Mouse (Mus musculus): ENCODE measurements at regions not wholly inside any gene's neighbourhood (a gene's known extent, or its start where the extent isn't known, plus 50 kb on each side); places are given as distances from the start of the nearest gene placed in this dataset.

GRCm38 (mm10) chr12:9807406-9807805 is 237.5 kb downstream of the Osr1 start:
- H3K4me1 ChIP-seq (replicated peaks; ENCODE audit: control insufficient read depth, insufficient read depth, low read length): no peaks in the 10 kb centered on the region
- DNase-seq (ENCODE audit: low spot score) (no peak), ATAC-seq (ENCODE audit: low FRiP score) (no peak)
- H3K9ac ChIP-seq: no peak overlapping the region
- no peaks in the 10 kb centered on the region for H3K27me3 ChIP-seq (ENCODE audit: control insufficient read depth, insufficient read depth, low read length)
- no peaks in the 10 kb centered on the region for H3K36me3 ChIP-seq (replicated peaks; ENCODE audit: control insufficient read depth, insufficient read depth)
- no peak overlapping the region for H3K4me2 ChIP-seq (replicated peaks)
- 85% methylated on average over 1 of the region's 1 CpGs for WGBS
- H3K9me3 ChIP-seq (ENCODE audit: control insufficient read depth, low read length): no peaks in the 10 kb centered on the region
- no peak overlapping the region for H3K4me3 ChIP-seq (replicated peaks; ENCODE audit: low read length)
- H3K27ac ChIP-seq: no peak overlapping the region

DNA sequence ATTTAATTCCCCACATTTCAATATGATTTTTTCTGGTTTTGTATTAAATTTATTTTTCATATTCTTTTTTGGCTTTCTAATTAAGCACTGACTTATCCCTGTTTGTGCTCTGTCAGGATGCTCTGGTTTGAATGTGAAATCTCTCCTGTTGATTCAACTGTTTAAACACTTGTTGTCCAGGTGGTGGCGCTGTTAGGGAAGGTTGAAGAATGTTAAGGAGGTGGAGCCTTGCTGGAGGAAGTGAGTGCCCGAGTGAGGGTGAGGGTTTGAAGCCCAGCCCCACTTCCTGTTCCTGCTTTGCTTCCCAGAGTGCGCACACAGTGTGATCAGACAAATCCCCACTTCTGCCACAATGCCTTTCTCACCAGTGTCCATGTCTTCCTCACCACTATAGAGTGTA is 263.4 kb downstream of the Osr1 start:
- 59% methylated on average over 3 of the region's 3 CpGs for WGBS
- no peaks in the 10 kb centered on the region for H3K27me3 ChIP-seq (ENCODE audit: control insufficient read depth, insufficient read depth, low read length)
- no peak overlapping the region for H3K27ac ChIP-seq
- no peaks in the 10 kb centered on the region for H3K9me3 ChIP-seq (ENCODE audit: control insufficient read depth, low read length)
- DNase-seq (ENCODE audit: low spot score) (no peak), ATAC-seq (ENCODE audit: low FRiP score) (no peak)
- no peak overlapping the region for H3K9ac ChIP-seq
- no peak overlapping the region for H3K4me3 ChIP-seq (replicated peaks; ENCODE audit: low read length)
- no peaks in the 10 kb centered on the region for H3K4me1 ChIP-seq (replicated peaks; ENCODE audit: control insufficient read depth, insufficient read depth, low read length)
- no peak overlapping the region for H3K4me2 ChIP-seq (replicated peaks)
- H3K36me3 ChIP-seq (replicated peaks; ENCODE audit: control insufficient read depth, insufficient read depth): no peaks in the 10 kb centered on the region

DNA sequence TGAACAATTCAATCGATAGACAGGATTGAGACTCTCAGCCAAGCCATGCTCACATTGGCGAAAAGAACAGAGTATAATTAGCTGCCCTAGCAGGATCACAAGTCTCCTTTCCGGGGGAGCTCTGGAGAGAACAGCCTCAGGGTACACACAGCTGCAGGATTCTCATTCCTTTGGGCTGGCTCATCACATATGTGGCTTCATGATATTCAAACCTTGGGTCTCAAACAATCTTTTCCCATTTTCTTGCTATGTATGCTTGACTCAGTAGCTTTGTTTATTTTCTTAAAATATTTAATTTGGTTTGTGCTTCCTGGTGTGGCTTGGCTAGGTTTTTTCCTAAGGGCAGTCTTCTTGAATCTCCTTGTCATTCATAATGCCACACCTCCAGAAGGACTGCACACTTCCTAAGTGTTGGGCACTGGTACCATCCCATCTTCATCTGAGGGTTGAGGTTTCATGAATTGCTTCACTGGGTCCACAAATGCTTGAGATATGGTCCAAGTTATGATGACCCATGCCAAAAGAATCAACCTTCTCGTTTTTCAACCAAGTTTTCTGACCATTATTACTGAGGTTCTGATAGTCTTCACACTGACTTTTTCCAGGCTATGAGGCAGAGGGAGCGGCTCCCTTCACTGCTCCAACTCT is 269.4 kb downstream of the Osr1 start:
- Histone ChIP-seq H3K4me3 (replicated peaks; ENCODE audit: low read length) (no peak overlapping the region), H3K9me3 (ENCODE audit: control insufficient read depth, low read length) (no peaks in the 10 kb centered on the region), H3K36me3 (replicated peaks; ENCODE audit: control insufficient read depth, insufficient read depth) (no peaks in the 10 kb centered on the region), H3K9ac (no peak overlapping the region), H3K4me1 (replicated peaks; ENCODE audit: control insufficient read depth, insufficient read depth, low read length) (no peaks in the 10 kb centered on the region), H3K27ac (no peak overlapping the region), H3K27me3 (ENCODE audit: control insufficient read depth, insufficient read depth, low read length) (no peaks in the 10 kb centered on the region), H3K4me2 (replicated peaks) (no peak overlapping the region)
- ATAC-seq (ENCODE audit: low FRiP score) (no peak), DNase-seq (ENCODE audit: low spot score) (no peak)
- 82% methylated on average over 5 of the region's 5 CpGs for WGBS

DNA sequence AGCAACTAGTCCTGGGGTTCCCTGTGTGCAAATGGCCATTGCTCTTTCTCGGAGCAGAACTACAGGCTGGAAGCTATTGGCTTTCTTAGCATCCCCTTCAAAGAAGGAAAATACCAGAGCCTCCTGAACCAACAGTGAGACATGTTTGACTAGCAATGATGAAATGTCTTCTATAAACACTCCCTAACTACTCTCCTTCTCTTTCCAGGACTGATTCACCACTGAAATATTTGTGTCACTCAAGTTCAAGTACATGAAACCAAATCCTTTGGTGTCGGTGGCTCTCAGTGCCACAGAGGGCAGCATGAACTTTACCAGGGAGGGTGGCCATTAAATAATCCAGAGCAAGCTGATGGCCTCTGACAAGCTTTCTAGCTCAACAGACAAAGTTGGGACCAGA is 270.0 kb downstream of the Osr1 start:
- Histone ChIP-seq H3K27ac (no peak overlapping the region), H3K4me1 (replicated peaks; ENCODE audit: control insufficient read depth, insufficient read depth, low read length) (no peaks in the 10 kb centered on the region), H3K9me3 (ENCODE audit: control insufficient read depth, low read length) (no peaks in the 10 kb centered on the region), H3K4me2 (replicated peaks) (no peak overlapping the region), H3K27me3 (ENCODE audit: control insufficient read depth, insufficient read depth, low read length) (no peaks in the 10 kb centered on the region), H3K36me3 (replicated peaks; ENCODE audit: control insufficient read depth, insufficient read depth) (no peaks in the 10 kb centered on the region), H3K4me3 (replicated peaks; ENCODE audit: low read length) (no peak overlapping the region), H3K9ac (no peak overlapping the region)
- ATAC-seq (ENCODE audit: low FRiP score) (no peak), DNase-seq (ENCODE audit: low spot score) (no peak)
- 91% methylated on average over 2 of the region's 2 CpGs for WGBS

DNA sequence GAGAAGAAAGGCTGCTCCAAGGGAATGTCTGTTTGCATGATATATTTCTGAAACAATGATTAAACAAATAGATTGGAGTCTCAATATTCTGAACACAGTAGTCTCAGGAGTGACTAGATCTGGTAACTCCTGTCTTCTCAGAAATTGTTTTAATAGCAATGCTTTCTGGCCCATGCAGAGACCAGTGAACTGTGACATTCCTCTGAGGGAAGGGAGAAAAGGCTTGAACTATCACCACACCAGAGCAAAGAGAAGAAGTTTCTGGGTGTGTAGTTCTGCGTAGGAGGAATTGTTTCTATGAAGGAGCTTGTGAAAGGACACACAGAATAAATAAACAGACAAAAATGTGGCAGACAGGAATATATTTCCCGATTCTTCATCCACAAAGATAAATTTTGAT is 277.1 kb downstream of the Osr1 start:
- H3K4me2 ChIP-seq (replicated peaks): no peak overlapping the region
- no peaks in the 10 kb centered on the region for H3K27me3 ChIP-seq (ENCODE audit: control insufficient read depth, insufficient read depth, low read length)
- no peak overlapping the region for H3K4me3 ChIP-seq (replicated peaks; ENCODE audit: low read length)
- ATAC-seq (ENCODE audit: low FRiP score) (no peak), DNase-seq (ENCODE audit: low spot score) (no peak)
- no peaks in the 10 kb centered on the region for H3K36me3 ChIP-seq (replicated peaks; ENCODE audit: control insufficient read depth, insufficient read depth)
- H3K9ac ChIP-seq: no peak overlapping the region
- no peak overlapping the region for H3K27ac ChIP-seq
- H3K4me1 ChIP-seq (replicated peaks; ENCODE audit: control insufficient read depth, insufficient read depth, low read length): no peaks in the 10 kb centered on the region
- H3K9me3 ChIP-seq (ENCODE audit: control insufficient read depth, low read length): no peaks in the 10 kb centered on the region
- 73% methylated on average over 2 of the region's 2 CpGs for WGBS

DNA sequence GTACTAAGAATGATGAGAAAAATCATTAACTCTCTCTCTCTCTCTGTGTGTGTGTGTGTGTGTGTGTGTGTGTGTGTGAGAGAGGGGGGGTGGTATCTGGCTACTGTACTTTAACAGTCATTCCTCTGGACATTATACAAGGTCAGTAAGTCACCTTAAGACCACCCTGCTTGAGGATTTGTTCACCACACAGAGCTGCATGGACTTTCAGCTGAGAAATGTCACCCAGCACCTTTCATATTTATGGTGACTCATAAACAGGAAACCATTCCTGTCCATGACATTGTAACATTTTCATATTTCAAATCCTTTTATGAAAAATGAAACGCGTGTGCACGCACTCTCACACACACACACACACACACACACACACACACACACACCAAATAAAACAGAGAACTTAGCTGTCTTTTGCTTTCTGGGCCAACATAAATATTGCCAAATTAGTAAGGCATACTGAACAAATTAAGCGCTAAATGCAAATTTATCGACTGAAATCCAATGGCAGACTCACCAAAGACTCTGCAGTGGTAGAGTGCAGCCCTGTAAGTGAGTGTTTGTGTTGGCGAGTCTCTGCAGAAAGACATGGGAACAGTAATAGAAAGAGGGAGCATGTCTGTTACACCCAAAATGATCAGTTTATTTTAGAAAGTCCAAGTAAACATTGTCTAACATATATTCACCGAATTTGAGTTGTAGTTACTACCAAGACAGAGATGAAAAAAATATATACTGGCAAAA is 277.7 kb downstream of the Osr1 start:
- H3K4me2 ChIP-seq (replicated peaks): no peak overlapping the region
- H3K4me1 ChIP-seq (replicated peaks; ENCODE audit: control insufficient read depth, insufficient read depth, low read length): no peaks in the 10 kb centered on the region
- no peaks in the 10 kb centered on the region for H3K9me3 ChIP-seq (ENCODE audit: control insufficient read depth, low read length)
- H3K27me3 ChIP-seq (ENCODE audit: control insufficient read depth, insufficient read depth, low read length): no peaks in the 10 kb centered on the region
- no peaks in the 10 kb centered on the region for H3K36me3 ChIP-seq (replicated peaks; ENCODE audit: control insufficient read depth, insufficient read depth)
- H3K4me3 ChIP-seq (replicated peaks; ENCODE audit: low read length): no peak overlapping the region
- no peak overlapping the region for H3K27ac ChIP-seq
- DNase-seq (ENCODE audit: low spot score) (no peak), ATAC-seq (ENCODE audit: low FRiP score) (no peak)
- WGBS: 91% methylated on average over 7 of the region's 7 CpGs
- H3K9ac ChIP-seq: no peak overlapping the region

GRCm38 (mm10) chr12:9855503-9856024 is 285.6 kb downstream of the Osr1 start:
- no peak overlapping the region for H3K9ac ChIP-seq
- H3K4me3 ChIP-seq (replicated peaks; ENCODE audit: low read length): no peak overlapping the region
- H3K36me3 ChIP-seq (replicated peaks; ENCODE audit: control insufficient read depth, insufficient read depth): no peaks in the 10 kb centered on the region
- H3K4me2 ChIP-seq (replicated peaks): no peak overlapping the region
- H3K9me3 ChIP-seq (ENCODE audit: control insufficient read depth, low read length): no peaks in the 10 kb centered on the region
- ATAC-seq (ENCODE audit: low FRiP score) (no peak), DNase-seq (ENCODE audit: low spot score) (no peak)
- 87% methylated on average over 3 of the region's 3 CpGs for WGBS
- no peak overlapping the region for H3K27ac ChIP-seq
- no peaks in the 10 kb centered on the region for H3K4me1 ChIP-seq (replicated peaks; ENCODE audit: control insufficient read depth, insufficient read depth, low read length)
- no peaks in the 10 kb centered on the region for H3K27me3 ChIP-seq (ENCODE audit: control insufficient read depth, insufficient read depth, low read length)

DNA sequence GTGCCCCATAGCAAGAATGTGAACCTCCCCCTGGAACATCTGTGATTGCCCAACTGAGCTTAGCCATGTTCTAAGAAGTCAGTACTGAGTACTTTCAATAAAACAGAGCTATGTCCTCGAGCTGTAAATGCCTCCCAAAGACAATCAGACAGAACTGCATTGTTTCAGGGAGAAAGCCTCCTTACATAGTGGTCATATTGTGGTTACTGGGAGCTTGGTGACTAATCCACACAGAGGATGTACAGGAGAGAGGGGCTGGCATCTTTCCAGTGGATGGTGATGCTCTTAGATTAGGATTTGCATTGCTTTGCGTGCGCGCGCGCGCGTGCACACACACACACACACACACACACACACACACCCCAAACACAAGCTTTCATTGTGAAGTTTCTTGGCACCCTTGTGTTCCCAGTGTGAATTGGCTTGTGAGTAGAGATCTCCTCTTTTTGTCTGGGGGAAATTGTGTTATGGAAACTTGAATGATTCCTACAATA is 286.3 kb downstream of the Osr1 start:
- Histone ChIP-seq H3K36me3 (replicated peaks; ENCODE audit: control insufficient read depth, insufficient read depth) (no peaks in the 10 kb centered on the region), H3K9ac (no peak overlapping the region), H3K4me1 (replicated peaks; ENCODE audit: control insufficient read depth, insufficient read depth, low read length) (no peaks in the 10 kb centered on the region), H3K4me2 (replicated peaks) (no peak overlapping the region), H3K9me3 (ENCODE audit: control insufficient read depth, low read length) (no peaks in the 10 kb centered on the region), H3K27me3 (ENCODE audit: control insufficient read depth, insufficient read depth, low read length) (no peaks in the 10 kb centered on the region), H3K4me3 (replicated peaks; ENCODE audit: low read length) (no peak overlapping the region), H3K27ac (no peak overlapping the region)
- ATAC-seq (ENCODE audit: low FRiP score) (no peak), DNase-seq (ENCODE audit: low spot score) (no peak)
- WGBS: 86% methylated on average over 8 of the region's 8 CpGs

DNA sequence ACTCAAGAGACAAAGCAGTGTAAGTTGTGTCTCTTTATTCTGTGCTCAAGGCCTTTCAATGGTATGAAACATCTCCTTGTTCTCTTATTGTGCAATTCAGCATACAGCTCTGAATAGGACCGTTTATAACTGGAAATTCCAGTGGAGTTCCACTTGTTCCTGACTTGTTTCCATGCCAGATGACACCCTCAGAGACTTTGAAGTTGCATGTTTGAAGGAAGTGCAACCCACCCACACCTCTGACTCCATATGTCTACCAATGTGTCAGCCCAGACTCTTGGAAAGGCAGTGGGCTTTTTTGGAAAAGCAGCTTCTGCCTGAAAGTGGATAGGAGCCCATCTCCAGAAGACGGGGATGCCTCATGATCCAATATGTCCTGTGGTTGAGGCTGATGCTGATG is 288.1 kb downstream of the Osr1 start:
- no peaks in the 10 kb centered on the region for H3K9me3 ChIP-seq (ENCODE audit: control insufficient read depth, low read length)
- no peak overlapping the region for H3K4me3 ChIP-seq (replicated peaks; ENCODE audit: low read length)
- no peaks in the 10 kb centered on the region for H3K36me3 ChIP-seq (replicated peaks; ENCODE audit: control insufficient read depth, insufficient read depth)
- no peaks in the 10 kb centered on the region for H3K27me3 ChIP-seq (ENCODE audit: control insufficient read depth, insufficient read depth, low read length)
- 76% methylated on average over 2 of the region's 2 CpGs for WGBS
- no peaks in the 10 kb centered on the region for H3K4me1 ChIP-seq (replicated peaks; ENCODE audit: control insufficient read depth, insufficient read depth, low read length)
- H3K9ac ChIP-seq: no peak overlapping the region
- no peak overlapping the region for H3K27ac ChIP-seq
- no peak overlapping the region for H3K4me2 ChIP-seq (replicated peaks)
- ATAC-seq (ENCODE audit: low FRiP score): no peak
- no peak for DNase-seq (ENCODE audit: low spot score)
